Mouse (Mus musculus): ENCODE results near the gene Kcnh3. TPM values are rescaled to one million over a fixed set of nuclear protein-coding genes. Genes with fewer than 3 reads are reported as not detected.
"Not testable (repeated sequence)": the region's sequence is repeated elsewhere in the genome, so short reads cannot be mapped to it uniquely, and the experiment has no call there.

Kcnh3 gene
- polyA plus RNA-seq, 1 experiment from 2014 or later, result 0.66 TPM

DNA sequence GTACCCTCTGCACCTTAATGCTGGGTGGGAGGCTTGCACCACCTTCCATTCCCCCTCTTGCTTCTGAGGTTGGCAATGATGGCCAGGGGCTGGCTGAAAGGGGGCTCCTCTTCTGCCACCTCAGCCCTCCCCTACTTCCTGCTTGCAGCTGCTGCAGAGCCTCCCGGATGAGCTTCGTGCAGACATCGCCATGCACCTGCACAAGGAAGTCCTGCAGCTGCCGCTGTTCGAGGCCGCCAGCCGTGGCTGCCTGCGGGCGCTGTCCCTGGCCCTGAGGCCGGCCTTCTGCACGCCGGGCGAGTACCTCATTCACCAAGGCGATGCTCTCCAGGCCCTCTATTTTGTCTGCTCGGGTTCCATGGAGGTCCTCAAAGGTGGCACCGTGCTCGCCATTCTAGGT is 9.1 kb downstream of the Kcnh3 start:
- Histone ChIP-seq H3K27me3 (ENCODE audit: control insufficient read depth, insufficient read depth, low read length) (peaks cover 18% of the 10 kb centered on the region), H3K36me3 (ENCODE audit: control insufficient read depth, insufficient read depth, low read length) (no peaks in the 10 kb centered on the region), H3K4me2 (ENCODE audit: low read depth, low read length) (no peak overlapping the region), H3K27ac (ENCODE audit: low read length) (no peak overlapping the region), H3K9ac (ENCODE audit: low read length) (no peak overlapping the region), H3K4me3 (replicated peaks; ENCODE audit: low read length) (no peak overlapping the region), H3K4me1 (ENCODE audit: control insufficient read depth, insufficient read depth, low read length) (no peaks in the 10 kb centered on the region; the same call in 1 of the 2 replicates), H3K9me3 (replicated peaks; ENCODE audit: control insufficient read depth, low read length) (no peaks in the 10 kb centered on the region)
- ATAC-seq (ENCODE audit: insufficient read depth, low FRiP score), result no peak
- WGBS, result 46% methylated on average over 17 of the region's 17 CpGs

DNA sequence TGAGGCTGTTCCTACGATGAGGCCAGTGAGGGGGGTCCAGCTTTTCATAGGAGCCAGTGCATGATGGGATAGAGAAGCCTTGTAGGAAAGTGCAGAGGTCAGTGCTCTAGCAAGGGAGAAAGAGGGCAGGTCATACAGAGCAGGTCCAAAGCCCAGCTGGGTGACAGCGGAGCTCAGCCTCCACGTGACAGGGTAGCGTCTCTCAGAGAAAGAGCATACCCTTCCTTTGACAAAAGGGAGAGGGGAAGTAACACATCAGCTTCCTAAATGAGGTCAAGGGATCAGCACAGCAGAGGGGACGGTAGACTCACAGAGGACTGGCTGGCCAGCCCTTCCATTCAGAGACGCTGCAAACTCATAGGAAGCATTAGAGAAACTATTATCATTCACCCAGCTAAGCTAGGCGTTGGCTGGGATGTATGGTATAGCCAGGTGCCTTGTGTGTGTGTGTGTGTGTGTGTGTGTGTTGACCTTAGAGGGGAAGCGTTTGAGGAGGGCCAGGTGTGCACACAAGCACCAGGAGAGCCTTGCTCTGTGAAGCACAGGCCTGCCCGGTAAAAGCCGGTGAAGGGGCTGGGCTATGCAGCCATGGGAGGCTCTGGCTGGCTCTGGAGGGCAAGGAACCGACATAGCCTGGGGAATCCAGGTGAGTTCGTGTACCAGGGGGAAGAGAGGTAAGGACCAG is 9.8 kb downstream of the Kcnh3 start:
- no peak overlapping the region for H3K27ac ChIP-seq (ENCODE audit: low read length)
- 45% methylated on average over 12 of the region's 12 CpGs for WGBS
- H3K4me3 ChIP-seq (replicated peaks; ENCODE audit: low read length), result no peak overlapping the region
- H3K9me3 ChIP-seq (replicated peaks; ENCODE audit: control insufficient read depth, low read length), result no peaks in the 10 kb centered on the region
- peaks cover 15% of the 10 kb centered on the region for H3K27me3 ChIP-seq (ENCODE audit: control insufficient read depth, insufficient read depth, low read length)
- no peak overlapping the region for H3K4me2 ChIP-seq (ENCODE audit: low read depth, low read length)
- ATAC-seq (ENCODE audit: insufficient read depth, low FRiP score), result no peak
- H3K4me1 ChIP-seq (ENCODE audit: control insufficient read depth, insufficient read depth, low read length), result no peaks in the 10 kb centered on the region; the same call in 1 of the 2 replicates
- no peak overlapping the region for H3K9ac ChIP-seq (ENCODE audit: low read length)
- no peaks in the 10 kb centered on the region for H3K36me3 ChIP-seq (ENCODE audit: control insufficient read depth, insufficient read depth, low read length)

DNA sequence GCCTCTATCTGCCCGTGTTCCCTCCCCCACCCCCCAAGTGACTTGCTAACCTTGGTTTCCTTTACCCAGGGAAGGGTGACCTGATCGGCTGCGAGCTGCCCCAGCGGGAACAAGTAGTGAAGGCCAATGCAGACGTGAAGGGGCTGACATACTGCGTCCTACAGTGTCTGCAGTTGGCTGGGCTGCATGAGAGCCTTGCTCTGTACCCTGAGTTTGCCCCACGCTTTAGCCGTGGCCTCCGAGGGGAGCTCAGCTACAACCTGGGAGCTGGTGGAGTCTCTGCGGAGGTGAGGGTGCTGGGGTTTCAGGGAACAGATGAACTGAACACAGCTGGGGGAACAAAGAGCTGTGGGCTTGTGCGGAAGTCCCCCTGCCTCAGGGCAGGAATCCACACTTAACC is 13.3 kb downstream of the Kcnh3 start:
- H3K36me3 ChIP-seq (ENCODE audit: control insufficient read depth, insufficient read depth, low read length), result 0 out of 2 replicates have a peak, but pooled peaks cover 4% of the 10 kb centered on the region
- no peak overlapping the region for H3K27ac ChIP-seq (ENCODE audit: low read length)
- ATAC-seq (ENCODE audit: insufficient read depth, low FRiP score), result no peak
- WGBS, result 59% methylated on average over 11 of the region's 11 CpGs
- no peak overlapping the region for H3K4me2 ChIP-seq (ENCODE audit: low read depth, low read length)
- no peaks in the 10 kb centered on the region for H3K9me3 ChIP-seq (replicated peaks; ENCODE audit: control insufficient read depth, low read length)
- no peaks in the 10 kb centered on the region; the same call in 1 of the 2 replicates for H3K27me3 ChIP-seq (ENCODE audit: control insufficient read depth, insufficient read depth, low read length)
- no peak overlapping the region; the same call in 1 of the 2 replicates for H3K9ac ChIP-seq (ENCODE audit: low read length)
- no peaks in the 10 kb centered on the region; the same call in 1 of the 2 replicates for H3K4me1 ChIP-seq (ENCODE audit: control insufficient read depth, insufficient read depth, low read length)
- no peak overlapping the region for H3K4me3 ChIP-seq (replicated peaks; ENCODE audit: low read length)

DNA sequence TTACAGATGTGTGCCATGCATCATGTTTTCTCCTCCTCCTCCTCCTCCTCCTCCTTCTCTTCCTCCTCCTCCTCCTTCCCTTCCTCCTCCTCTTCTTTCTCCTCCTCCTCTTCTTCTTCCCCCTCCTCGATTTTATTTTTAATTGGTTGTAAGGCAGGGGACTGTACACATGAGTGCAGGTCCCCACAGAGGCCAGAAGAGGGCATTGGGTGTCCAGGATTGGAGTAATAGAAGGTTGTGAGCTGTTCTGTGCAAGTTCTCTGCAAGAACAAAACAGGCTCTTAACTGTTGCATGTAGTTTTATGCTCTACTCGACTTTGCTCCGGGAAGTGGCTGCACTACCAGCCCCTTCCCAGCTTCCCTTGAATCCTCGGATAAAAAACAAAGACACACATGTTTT is 15.5 kb downstream of the Kcnh3 start:
- WGBS, result 72% methylated on average over 4 of the region's 4 CpGs
- H3K27ac ChIP-seq (ENCODE audit: low read length), result no peak overlapping the region

DNA sequence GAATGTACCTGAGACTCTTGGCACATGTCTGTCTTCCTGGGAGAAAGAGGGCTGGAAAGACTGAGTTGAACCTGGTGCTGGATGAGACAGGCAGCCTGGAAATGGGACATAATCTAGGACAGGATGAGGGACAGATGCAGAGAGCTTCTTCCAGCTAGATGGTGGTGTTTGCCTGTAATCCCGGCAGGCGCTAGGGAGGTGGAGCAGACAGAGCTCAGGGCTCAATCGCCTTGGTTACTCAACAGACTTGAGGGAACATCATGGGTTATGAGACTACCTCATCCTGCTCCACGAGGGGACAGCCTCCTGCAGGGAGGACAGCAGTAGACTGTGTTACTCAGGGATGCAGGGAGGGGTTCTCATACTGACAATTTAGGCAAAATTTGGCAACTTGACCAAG is 16.6 kb downstream of the Kcnh3 start:
- WGBS, result 71% methylated on average over 4 of the region's 4 CpGs
- H3K4me1 ChIP-seq (ENCODE audit: control insufficient read depth, insufficient read depth, low read length), result no peaks in the 10 kb centered on the region
- no peak overlapping the region for H3K9ac ChIP-seq (ENCODE audit: low read length)
- H3K27me3 ChIP-seq (ENCODE audit: control insufficient read depth, insufficient read depth, low read length), result no peaks in the 10 kb centered on the region
- no peak for ATAC-seq (ENCODE audit: insufficient read depth, low FRiP score)
- H3K4me2 ChIP-seq (ENCODE audit: low read depth, low read length), result no peak overlapping the region
- H3K27ac ChIP-seq (ENCODE audit: low read length), result no peak overlapping the region
- H3K9me3 ChIP-seq (replicated peaks; ENCODE audit: control insufficient read depth, low read length), result no peaks in the 10 kb centered on the region
- no peak overlapping the region for H3K4me3 ChIP-seq (replicated peaks; ENCODE audit: low read length)
- H3K36me3 ChIP-seq (ENCODE audit: control insufficient read depth, insufficient read depth, low read length), result 0 out of 2 replicates have a peak, but pooled peaks cover 9% of the 10 kb centered on the region

More for the DNA sequence above, 15.5 kb downstream of the Kcnh3 start:
- H3K27me3 ChIP-seq (ENCODE audit: control insufficient read depth, insufficient read depth, low read length), result no peaks in the 10 kb centered on the region
- 0 out of 2 replicates have a peak, but pooled peaks cover 9% of the 10 kb centered on the region for H3K36me3 ChIP-seq (ENCODE audit: control insufficient read depth, insufficient read depth, low read length)
- ATAC-seq (ENCODE audit: insufficient read depth, low FRiP score), result no peak; the same call in 1 of the 2 replicates
- no peak overlapping the region for H3K9ac ChIP-seq (ENCODE audit: low read length)
- H3K4me2 ChIP-seq (ENCODE audit: low read depth, low read length), result no peak overlapping the region
- no peak overlapping the region for H3K4me3 ChIP-seq (replicated peaks; ENCODE audit: low read length)
- no peaks in the 10 kb centered on the region for H3K9me3 ChIP-seq (replicated peaks; ENCODE audit: control insufficient read depth, low read length)
- H3K4me1 ChIP-seq (ENCODE audit: control insufficient read depth, insufficient read depth, low read length), result no peaks in the 10 kb centered on the region

DNA sequence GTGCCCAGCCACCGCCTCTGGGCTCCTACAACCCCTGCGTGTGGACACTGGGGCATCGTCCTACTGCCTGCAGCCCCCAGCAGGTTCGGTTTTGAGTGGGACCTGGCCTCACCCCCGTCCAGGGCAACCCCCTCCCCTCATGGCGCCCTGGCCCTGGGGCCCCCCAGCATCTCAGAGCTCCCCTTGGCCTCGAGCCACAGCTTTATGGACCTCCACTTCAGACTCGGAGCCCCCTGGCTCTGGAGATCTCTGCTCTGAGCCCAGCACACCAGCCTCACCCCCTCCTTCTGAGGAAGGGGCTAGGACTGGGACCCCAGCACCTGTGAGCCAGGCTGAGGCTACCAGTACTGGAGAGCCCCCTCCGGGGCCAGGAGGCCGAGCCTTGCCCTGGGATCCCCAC is 17.4 kb downstream of the Kcnh3 start:
- H3K4me3 ChIP-seq (replicated peaks; ENCODE audit: low read length), result no peak overlapping the region
- WGBS, result 85% methylated on average over 10 of the region's 10 CpGs
- H3K9me3 ChIP-seq (replicated peaks; ENCODE audit: control insufficient read depth, low read length), result no peaks in the 10 kb centered on the region
- H3K4me1 ChIP-seq (ENCODE audit: control insufficient read depth, insufficient read depth, low read length), result no peaks in the 10 kb centered on the region
- H3K4me2 ChIP-seq (ENCODE audit: low read depth, low read length), result no peak overlapping the region
- H3K9ac ChIP-seq (ENCODE audit: low read length), result no peak overlapping the region
- no peak for ATAC-seq (ENCODE audit: insufficient read depth, low FRiP score)
- H3K27me3 ChIP-seq (ENCODE audit: control insufficient read depth, insufficient read depth, low read length), result no peaks in the 10 kb centered on the region
- no peak overlapping the region for H3K27ac ChIP-seq (ENCODE audit: low read length)
- 0 out of 2 replicates have a peak, but pooled peaks cover 9% of the 10 kb centered on the region for H3K36me3 ChIP-seq (ENCODE audit: control insufficient read depth, insufficient read depth, low read length)

DNA sequence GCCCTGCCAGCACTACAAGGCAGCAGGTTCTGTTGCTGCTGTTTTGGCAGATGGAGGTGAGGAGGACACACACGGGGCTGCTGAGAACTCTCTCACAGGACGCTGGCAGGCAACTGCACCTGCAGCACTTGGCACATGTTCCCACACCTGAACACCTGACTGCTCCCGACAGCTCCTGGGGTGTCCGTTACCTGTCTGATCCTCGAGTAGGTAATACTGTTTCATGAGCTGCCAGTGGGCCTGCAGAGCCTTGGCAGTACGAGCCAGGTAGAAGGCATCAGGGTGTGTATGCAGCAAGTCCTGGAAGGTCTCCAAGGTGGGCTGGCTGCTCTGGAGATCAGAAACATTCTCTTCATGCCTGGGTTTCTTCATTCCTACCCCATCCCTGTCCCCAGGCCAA is 22.1 kb downstream of the Kcnh3 start:
- H3K4me2 ChIP-seq (ENCODE audit: low read depth, low read length); H3K9me3 ChIP-seq (replicated peaks; ENCODE audit: control insufficient read depth, low read length); H3K4me1 ChIP-seq (ENCODE audit: control insufficient read depth, insufficient read depth, low read length); H3K27ac ChIP-seq (ENCODE audit: low read length); H3K9ac ChIP-seq (ENCODE audit: low read length); ATAC-seq (ENCODE audit: insufficient read depth, low FRiP score); H3K4me3 ChIP-seq (replicated peaks; ENCODE audit: low read length); H3K27me3 ChIP-seq (ENCODE audit: control insufficient read depth, insufficient read depth, low read length): not testable (repeated sequence)
- peaks cover 15% of the 10 kb centered on the region; the same call in 1 of the 2 replicates for H3K36me3 ChIP-seq (ENCODE audit: control insufficient read depth, insufficient read depth, low read length)
- WGBS, result 77% methylated on average over 6 of the region's 6 CpGs

DNA sequence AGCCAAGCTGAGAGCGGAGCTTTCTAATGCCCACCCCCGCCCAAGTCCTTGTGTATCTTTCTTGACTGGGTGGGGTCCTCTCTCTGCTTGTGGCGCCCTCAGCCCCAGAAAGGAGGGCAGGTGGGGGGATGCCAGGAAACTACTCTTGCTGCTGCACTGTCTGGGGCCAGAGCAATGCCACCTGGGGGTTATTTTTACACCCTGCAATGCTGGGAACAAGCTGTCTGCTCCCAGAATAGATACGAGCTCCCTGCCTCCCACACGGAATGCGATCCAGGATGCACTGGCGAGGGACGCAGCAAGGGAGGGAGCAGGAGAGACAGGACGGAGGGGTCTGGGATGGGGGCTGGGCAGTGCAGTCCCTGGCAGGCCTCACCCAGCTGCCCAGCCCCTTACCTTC is 24.3 kb downstream of the Kcnh3 start:
- Histone ChIP-seq H3K27me3 (ENCODE audit: control insufficient read depth, insufficient read depth, low read length) (no peaks in the 10 kb centered on the region), H3K9me3 (replicated peaks; ENCODE audit: control insufficient read depth, low read length) (no peaks in the 10 kb centered on the region), H3K36me3 (ENCODE audit: control insufficient read depth, insufficient read depth, low read length) (peaks cover 10% of the 10 kb centered on the region; the same call in 1 of the 2 replicates), H3K4me2 (ENCODE audit: low read depth, low read length) (no peak overlapping the region), H3K4me1 (ENCODE audit: control insufficient read depth, insufficient read depth, low read length) (peaks cover 9% of the 10 kb centered on the region), H3K9ac (ENCODE audit: low read length) (no peak overlapping the region; the same call in 1 of the 2 replicates), H3K27ac (ENCODE audit: low read length) (no peak overlapping the region), H3K4me3 (replicated peaks; ENCODE audit: low read length) (no peak overlapping the region)
- ATAC-seq (ENCODE audit: insufficient read depth, low FRiP score), result no peak
- WGBS, result 71% methylated on average over 9 of the region's 9 CpGs

DNA sequence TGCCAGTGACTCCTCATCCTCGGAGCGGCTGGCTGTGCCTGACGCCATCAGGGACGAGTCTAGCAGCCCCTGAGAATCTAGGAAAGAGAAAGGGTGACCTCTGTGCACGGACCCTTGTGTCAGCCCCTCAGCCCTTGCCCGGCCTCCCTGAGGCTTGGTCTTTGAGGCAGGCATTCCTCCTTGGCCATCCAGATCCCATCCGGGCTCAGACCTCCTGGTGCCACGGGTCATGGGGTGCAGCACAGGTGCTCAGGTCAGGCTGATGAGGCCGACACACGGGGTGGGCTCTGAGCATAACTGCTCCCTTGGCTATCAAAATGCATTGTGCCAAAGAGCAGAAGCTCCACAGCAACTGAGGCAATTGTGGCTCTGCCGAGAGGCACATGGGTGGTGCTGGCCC is 25.3 kb downstream of the Kcnh3 start:
- peaks cover 12% of the 10 kb centered on the region for H3K4me1 ChIP-seq (ENCODE audit: control insufficient read depth, insufficient read depth, low read length)
- H3K36me3 ChIP-seq (ENCODE audit: control insufficient read depth, insufficient read depth, low read length), result peaks cover 6% of the 10 kb centered on the region; the same call in 1 of the 2 replicates
- no peaks in the 10 kb centered on the region for H3K9me3 ChIP-seq (replicated peaks; ENCODE audit: control insufficient read depth, low read length)
- H3K27me3 ChIP-seq (ENCODE audit: control insufficient read depth, insufficient read depth, low read length), result no peaks in the 10 kb centered on the region
- no peak overlapping the region for H3K4me3 ChIP-seq (replicated peaks; ENCODE audit: low read length)
- no peak overlapping the region for H3K4me2 ChIP-seq (ENCODE audit: low read depth, low read length)
- H3K27ac ChIP-seq (ENCODE audit: low read length), result no peak overlapping the region
- H3K9ac ChIP-seq (ENCODE audit: low read length), result no peak overlapping the region; the same call in 1 of the 2 replicates
- 91% methylated on average over 11 of the region's 11 CpGs for WGBS
- no peak for ATAC-seq (ENCODE audit: insufficient read depth, low FRiP score)

Data from stomach, embryonic 16.5 days (tissue).